Mouse (Mus musculus) layer of hippocampus, postnatal 36 days (tissue): ENCODE measurements around the gene B4galt5. TPM values are rescaled to one million over a fixed set of nuclear protein-coding genes. Genes with fewer than 3 reads are reported as not detected.

ENCODE experiments used
- DNase-seq, 2 experiments: peaks; one replicate each; pipeline ENCODE4 v3.0.0; 2022
- total RNA-seq, 2 experiments: library from RNA; stranded (reverse); gene quantifications; 2 replicates each; pipeline ENCODE4 v1.2.3; 2021

Gene B4galt5
- total RNA-seq, 2 experiments from 2014 or later = 44.2 to 49.7 TPM

GRCm38 (mm10) chr2:167331432-167331921, 17.5 kb downstream of the B4galt5 start:
- no peak for DNase-seq

GRCm38 (mm10) chr2:167330581-167330980, 18.4 kb downstream of the B4galt5 start:
- DNase-seq = no peak

GRCm38 (mm10) chr2:167329478-167330262, 19.3 kb downstream of the B4galt5 start:
- DNase-seq = no peak

- DNase-seq = no peak
These were observed 20.6 kb downstream of the B4galt5 start for GRCm38 (mm10) chr2:167328340-167328739.

GRCm38 (mm10) chr2:167326582-167326981, 22.4 kb downstream of the B4galt5 start:
- DNase-seq = no peak

GRCm38 (mm10) chr2:167324151-167324930, 24.6 kb downstream of the B4galt5 start:
- no peak for DNase-seq

GRCm38 (mm10) chr2:167323116-167323515, 25.9 kb downstream of the B4galt5 start:
- DNase-seq = no peak

GRCm38 (mm10) chr2:167321372-167321771, 27.6 kb downstream of the B4galt5 start:
- DNase-seq = no peak

- DNase-seq = no peak
These were observed 30.0 kb downstream of the B4galt5 start for GRCm38 (mm10) chr2:167318981-167319380.

- DNase-seq = peak; percentile 47 to 57
These were observed 32.2 kb downstream of the B4galt5 start for GRCm38 (mm10) chr2:167316724-167317187.

- DNase-seq = no peak
These were observed 34.5 kb downstream of the B4galt5 start for GRCm38 (mm10) chr2:167314491-167314890.

- no peak for DNase-seq
These were observed 35.3 kb downstream of the B4galt5 start for GRCm38 (mm10) chr2:167313501-167314326.

GRCm38 (mm10) chr2:167310121-167310520, 38.9 kb downstream of the B4galt5 start:
- DNase-seq = no peak

- peak; percentile 1 to 4 for DNase-seq
These were observed 39.7 kb downstream of the B4galt5 start for GRCm38 (mm10) chr2:167309286-167309685.

GRCm38 (mm10) chr2:167307716-167308115, 41.3 kb downstream of the B4galt5 start:
- DNase-seq = peak; percentile 17 to 23

GRCm38 (mm10) chr2:167306626-167307541, 42.1 kb downstream of the B4galt5 start:
- DNase-seq = peak; percentile 0 to 5

- peak; percentile 0 to 1 for DNase-seq
These were observed 42.7 kb downstream of the B4galt5 start for GRCm38 (mm10) chr2:167306273-167306594.

- DNase-seq = peak; percentile 0 to 1
These were observed 43.4 kb downstream of the B4galt5 start for GRCm38 (mm10) chr2:167305382-167306272.

GRCm38 (mm10) chr2:167304651-167305381, 44.2 kb downstream of the B4galt5 start:
- peak; percentile 0 to 1 for DNase-seq

- DNase-seq = no peak
These were observed 45.2 kb downstream of the B4galt5 start for GRCm38 (mm10) chr2:167303806-167304205.
